Mouse (Mus musculus) ovary, adult 18-20 months (tissue): ENCODE measurements around the gene Znhit3.

ENCODE experiments used
- DNase-seq: peaks from one replicate; pipeline ENCODE4 v3.0.0; 2022; ENCODE audit warnings: low spot score, mixed read lengths

Gene Znhit3

DNA sequence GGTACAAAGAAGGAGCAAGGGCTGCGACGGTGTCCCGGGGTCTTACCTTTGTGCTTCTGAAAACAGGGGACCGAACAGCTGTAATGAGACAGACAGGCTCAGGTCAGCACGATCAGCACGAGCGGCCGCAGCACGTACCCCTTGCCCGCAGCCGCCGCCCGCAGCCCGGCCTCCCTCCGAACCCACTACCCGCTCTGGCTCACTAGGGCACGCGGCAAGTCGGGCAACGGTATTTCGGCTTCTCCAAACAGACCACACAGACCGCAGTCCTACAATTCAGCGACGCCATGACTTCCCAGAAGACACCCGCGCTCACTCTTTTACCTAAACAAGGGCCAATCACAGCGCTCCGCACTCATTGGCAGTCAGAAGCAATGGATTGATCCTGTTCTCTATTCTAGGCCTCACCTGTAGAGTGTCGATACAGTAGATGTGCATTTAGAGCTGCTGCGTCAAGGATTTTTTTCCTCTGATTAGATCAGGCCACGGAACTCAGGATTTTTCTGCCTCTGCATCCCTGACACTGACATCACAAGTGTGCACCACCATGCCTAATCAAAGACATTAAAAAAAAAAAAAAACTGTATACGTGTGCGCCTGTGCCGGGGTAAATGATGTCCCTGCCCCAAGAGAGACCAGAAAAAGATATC lies at the start of gene Znhit3:
Gene Znhit3, minus strand, starts transcription at position 314 of the 650 bp plus-strand sequence.
- peak; percentile 74 for DNase-seq

DNA sequence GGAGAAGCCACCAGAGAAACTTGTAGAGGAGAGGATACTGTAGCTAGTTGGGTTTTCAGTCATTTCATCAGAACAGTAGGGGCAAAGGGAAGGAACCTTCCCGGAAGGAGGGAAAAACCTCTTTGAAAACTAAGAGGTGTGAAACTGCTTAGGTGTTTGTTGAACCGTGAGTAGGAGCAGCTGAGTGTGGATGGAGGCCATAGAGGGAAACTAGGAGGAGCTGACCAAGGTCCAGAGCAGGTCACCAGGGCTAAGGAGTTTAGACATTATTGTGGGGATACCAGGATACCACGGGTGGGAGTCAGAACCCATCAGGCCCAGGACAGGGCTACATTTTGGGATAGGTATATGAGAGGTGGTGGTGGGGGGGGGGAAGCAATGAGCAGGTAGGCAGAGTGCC lies 47.4 kb upstream of the Znhit3 start:
- DNase-seq, result no peak

DNA sequence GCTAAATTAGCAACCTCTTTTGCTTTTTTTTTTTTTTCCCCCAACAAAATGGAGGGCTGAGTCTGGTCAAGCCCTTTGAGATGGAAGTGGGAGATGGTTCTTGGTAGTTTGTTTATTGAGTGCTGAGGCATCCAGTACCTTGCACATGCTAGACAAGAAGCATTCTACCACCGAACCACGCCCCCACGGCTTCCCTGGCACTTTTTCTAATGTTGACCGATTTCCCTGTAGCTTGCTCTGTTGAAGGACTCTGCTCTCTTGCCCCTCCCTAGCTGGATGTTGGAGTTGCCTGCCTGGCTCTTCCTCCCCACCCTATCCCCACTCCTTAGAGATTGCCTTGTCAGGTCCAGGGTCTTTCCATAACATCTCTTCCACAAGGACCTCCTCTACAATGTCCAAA lies 46.4 kb upstream of the Znhit3 start:
- DNase-seq, result no peak

DNA sequence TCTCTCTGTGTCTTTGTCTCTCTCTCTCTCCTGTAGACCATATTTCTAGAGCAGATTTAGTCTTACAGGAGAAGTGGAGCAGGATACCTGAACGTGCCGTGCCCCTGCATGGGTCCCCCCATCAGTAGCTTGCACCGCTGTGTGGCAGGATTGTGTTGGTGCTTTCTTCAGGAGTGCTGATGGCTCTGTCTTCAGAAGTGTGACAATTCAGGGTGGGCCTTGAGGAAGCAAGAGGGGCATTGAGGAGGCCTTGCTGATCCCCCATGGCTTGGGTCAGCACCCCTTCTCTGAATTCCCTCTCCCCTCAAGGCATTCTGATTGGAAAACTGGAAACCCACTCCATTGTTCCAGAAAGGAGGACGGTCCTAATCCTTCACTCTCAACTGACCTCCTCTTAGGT lies 45.4 kb upstream of the Znhit3 start:
- no peak for DNase-seq

DNA sequence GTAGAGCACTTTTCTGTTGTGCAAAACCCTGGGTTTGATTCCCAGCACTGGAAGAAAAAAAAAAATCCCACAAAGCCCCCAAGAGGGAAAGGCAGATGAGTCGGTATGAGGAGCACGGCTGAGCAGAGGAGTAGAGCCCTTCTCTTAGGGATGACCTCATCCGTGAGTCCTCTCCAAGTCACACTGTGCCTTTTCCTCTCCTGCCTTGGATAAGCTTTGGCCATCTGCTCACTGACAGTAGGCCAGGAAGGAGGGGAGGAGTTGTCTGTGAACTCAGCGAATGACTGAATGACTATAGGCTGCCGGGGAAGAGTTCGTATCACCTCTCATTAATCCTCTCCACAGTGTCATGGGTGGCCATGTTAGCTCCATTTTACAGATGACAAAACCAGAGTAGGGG lies 44.6 kb upstream of the Znhit3 start:
- no peak for DNase-seq

DNA sequence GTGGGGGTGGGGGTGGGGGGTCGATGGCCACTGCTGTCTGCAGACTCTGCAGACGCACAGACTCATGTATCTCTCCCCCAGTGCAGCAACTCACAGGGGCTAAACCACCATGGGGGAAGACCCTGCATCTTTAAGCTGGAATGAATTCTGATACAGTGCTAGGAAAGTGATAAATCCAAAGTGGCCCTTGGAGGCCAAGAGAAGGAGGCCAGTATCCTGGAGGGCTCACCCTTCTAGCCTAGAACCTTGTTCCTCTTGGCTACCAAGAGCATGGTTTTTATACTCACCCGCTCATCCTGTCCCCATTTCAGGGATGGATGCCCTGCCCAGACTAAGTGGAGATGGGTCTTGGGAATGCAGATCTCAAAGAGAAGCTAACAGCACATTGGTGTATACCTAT lies 44.1 kb upstream of the Znhit3 start:
- no peak for DNase-seq

DNA sequence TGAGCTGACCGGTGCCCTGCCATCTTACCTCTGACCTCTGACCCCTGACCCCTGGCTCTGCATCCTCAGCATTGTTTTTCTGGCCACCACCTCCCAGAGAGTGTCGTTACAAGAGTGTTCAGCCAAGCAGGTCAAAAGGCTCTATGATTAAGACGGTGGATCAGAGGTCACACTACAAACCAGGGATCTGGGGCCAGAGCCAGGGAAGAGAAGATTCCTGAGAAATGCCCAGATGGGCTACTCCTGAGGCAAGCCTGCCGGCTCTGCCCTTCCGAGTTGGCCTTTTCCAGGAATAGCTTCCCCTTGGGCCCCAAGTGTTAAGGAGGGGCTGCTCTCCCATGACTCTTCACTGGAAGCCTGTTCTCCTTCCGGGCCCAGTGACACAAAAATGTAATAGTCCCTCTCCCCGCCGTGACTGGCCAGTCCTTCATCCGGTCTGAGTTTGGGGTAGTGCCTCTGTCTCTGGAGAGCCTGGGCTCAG lies 43.6 kb upstream of the Znhit3 start:
- DNase-seq, result no peak

DNA sequence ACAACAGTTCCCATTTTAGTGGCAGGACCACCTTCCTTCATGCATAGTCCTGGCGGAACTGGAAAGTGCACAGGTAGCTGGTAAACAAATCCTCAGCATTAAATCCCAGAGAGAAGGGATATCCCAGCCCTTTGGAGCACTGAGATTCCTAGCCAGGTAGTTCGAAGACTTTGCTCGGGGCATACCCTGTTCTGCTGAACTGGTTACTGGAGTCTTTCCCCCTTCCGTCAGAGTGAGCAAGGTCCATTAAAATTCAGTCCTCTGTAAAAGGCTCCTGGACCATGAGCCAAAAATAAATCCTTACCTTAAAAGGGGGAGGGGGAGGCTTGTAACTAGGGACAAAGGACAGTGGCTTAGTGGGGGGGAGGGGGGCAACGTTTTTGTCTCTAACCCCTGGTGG lies 43.0 kb upstream of the Znhit3 start:
- DNase-seq, result no peak

DNA sequence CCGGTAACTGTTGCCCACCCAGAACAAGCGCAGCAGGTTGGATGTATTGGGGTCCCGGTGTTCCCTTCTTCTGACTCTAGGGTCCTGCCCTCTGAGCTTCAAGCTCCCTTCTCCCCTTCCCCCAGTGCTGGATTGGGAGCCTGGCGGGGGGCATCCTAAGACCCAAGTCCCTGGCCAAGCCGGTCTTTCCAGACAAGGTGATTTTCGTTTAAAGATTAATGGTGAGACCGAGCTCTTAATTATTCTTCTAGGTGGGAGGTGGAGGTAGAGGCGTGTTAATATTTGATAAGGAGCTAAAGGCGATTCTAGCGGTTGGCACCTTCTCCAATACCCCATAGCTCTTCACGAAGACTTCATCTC lies 42.1 kb upstream of the Znhit3 start:
- no peak for DNase-seq

DNA sequence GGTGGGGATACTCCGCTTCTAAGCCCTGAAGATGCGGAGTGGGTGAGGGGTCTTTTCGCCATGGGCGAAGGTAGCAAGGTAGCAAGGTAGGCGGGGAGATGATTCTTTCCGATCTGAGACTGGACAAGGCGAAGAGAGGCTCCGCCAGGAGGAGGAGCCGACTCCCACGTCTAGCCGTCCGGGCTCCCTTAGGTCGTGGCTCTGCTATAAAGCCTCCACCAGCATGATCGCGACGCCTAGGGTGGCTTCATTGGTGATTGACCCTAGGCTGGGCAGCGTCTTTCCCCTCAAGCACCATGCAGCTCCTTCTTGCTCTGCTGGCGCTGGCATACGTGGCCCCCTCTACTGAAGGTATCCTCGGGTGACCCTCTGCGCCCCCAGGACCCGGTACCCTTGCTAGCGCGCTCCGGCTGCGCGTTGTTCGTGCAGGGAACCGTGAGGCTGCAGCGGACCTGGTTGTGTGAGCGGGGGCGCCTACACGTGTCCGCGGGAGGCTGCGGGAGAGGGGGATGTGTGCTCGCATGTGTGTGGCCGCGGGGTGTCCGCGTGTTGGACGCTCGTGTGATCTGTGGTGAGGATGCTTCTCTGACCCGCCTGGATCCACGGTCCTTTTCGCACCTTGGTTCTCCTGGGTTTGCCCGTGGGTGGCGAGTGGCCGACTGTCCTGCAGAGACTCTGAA lies 41.6 kb upstream of the Znhit3 start, which contains the start of gene Car4:
Gene Car4, plus strand, starts transcription at position 196 of the 680 bp plus-strand sequence.
- no peak for DNase-seq

DNA sequence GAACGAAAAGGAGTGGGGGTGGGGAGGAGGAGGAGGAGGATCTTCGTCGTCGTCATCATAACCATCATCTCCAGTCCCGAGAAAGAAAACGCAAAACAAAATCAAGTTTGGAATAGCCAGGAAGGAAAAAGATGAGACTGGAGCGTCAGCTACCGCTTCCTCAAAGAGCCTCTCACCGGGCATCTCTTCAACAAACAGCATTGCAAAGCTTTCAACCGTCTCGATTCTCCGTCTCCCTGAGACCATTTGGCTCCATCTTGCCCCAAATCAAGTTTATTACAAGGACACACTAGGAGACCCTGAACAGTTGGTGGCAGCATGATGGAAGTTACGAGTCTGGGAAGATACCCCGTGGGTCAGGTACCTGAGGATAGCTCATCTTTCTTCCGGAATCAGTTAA lies 41.0 kb upstream of the Znhit3 start:
- DNase-seq, result no peak

DNA sequence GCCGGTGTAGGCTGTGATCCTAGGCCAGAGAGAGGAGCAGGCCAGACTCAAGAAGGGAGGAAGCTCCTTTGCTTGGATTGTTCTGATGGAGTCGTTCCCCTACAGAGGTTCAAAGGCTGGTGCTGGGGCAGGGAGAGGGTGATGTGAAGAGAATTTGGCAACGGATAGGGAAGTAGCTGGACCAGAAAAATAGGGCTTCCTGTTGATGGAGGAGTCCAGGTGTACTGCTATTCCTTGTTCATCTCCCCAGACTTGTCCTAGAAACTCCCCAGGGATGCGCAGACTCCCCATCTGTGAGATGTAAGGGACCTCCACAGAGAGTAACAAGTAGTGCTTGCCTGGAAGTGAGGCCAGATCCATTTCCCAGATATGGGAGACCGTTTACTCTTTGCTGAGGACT lies 40.2 kb upstream of the Znhit3 start:
- no peak for DNase-seq

DNA sequence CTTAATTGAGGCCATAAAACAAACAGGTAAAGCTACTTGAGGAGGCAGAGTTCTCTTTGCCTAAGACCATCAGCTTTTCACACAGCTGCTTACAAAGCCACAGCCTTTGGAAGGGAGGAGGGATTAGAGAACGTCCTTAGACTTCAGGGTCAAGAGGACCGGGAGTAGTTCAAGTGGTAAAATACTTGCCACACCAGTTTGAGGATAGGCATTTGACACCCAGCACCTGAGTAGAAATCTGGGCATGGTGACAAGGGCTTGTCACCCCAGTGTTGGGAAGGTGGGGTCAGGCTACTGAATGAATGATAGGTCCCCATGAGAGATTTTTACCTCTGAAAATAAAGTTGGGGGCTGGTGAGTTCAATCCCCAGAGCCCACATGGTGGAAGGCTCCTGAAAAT lies 36.4 kb upstream of the Znhit3 start:
- no peak for DNase-seq

DNA sequence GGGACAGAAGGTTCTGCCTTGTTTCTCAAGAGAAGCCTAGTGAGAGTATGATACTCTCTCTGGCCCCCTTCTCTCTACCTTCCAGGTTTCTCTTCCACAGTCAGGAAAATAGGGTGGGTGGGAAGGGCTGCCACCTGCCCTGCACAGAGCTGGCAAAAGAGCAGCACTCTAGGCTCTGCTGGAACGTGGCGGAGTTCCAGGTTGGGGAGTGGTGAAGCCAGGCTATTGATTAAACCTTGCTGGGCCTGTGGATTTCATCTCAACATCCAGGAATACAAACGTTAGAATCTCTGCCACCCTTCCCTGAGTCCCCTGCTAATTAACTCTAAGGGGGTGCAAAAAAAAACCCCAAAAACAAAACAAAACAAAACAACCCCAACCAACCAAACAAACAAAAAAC lies 32.4 kb upstream of the Znhit3 start:
- DNase-seq, result no peak

DNA sequence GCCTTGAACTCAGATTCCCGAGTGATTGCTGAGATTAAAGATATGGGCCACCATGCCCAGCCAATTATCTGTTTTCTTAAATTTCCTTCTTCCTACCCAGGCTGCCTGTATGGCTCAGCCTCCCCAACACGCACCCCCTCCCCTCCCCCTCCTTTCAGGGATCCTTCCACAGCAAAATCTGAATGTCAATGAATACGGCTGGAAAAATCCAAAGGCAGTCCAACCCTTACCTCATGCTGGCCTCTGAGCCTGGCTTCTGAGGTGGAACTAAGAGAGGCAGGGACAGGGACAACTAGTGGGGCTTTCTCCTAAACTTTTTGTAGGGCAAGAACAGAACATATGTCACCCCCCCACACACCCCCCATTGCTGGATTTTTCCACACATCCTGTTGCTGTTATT lies 31.9 kb upstream of the Znhit3 start:
- no peak for DNase-seq

DNA sequence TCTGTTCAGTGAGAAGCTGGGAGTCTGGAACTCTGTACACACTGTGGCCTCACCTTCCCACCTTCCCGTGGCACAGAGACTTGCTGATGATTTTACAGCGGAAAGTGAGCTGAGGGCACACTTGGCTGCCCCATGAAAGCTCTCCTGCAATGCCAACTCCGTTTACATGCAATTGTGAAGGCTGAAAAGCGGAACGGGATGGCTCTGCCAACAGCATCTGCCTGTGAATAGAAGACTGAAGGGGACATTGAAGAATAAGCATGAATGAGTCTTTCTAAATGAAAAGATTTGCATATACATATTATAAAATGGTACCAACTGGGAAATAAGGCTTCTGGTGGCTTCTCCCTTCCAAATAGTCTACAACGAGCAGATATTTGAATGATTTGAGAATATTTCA lies 31.0 kb upstream of the Znhit3 start:
- DNase-seq, result no peak

DNA sequence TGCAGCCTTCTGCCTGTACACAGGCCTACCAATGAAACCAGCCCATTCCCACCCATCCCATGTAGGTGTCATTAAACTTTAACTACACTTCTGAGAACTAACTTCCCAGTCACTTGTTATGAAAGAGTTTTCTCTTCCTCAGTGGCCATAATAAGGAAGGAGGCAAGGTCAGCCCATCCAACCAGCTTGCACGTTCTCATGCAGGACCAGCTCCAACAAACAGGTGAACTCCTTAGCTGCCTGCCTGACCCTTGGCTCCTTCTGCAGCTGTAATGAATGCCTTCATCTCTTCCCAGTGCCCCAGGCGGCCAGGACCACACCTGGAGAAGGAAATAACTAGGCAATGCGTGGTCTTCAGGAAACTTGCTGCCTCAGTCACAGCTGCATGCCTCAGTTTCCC lies 29.7 kb upstream of the Znhit3 start:
- no peak for DNase-seq

DNA sequence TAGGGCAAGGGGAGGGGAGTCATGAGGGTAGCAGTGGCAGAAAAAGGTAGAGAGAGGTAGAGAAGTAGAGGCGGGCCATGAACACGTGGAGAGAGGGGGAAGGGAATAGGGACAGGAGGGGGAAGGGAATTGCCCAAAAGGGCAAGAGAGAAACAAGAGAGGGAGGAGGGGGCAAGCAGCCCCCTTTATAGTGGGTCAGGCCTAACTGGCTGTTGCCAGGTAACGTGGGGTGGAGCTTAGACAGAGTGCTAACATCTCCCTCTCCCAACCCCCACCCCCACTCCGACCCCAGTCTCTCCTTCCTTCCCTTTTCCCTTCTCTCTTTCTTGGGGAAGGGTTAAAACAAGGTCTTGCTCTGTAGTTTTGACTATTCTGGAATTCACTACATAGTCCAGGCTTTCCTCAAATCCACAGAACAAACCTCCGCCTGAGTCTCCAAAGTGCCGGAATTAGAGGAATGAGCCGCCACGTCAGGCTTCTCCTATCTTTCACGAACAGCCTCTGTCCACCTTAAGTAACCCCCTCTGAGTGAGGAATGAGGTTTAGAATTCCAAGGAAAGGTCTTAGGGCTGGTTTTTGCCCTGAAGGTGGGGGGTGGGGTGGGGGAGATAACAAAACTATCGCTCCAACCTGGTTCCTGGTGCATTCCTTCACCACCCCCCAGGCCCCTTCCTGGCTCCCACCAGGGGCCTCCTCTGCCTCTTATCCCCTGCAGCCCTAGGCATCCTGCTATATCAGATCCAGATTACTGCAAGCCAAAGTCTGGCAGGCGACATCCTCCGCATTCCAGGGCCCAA lies 28.7 kb upstream of the Znhit3 start:
- DNase-seq, result no peak

DNA sequence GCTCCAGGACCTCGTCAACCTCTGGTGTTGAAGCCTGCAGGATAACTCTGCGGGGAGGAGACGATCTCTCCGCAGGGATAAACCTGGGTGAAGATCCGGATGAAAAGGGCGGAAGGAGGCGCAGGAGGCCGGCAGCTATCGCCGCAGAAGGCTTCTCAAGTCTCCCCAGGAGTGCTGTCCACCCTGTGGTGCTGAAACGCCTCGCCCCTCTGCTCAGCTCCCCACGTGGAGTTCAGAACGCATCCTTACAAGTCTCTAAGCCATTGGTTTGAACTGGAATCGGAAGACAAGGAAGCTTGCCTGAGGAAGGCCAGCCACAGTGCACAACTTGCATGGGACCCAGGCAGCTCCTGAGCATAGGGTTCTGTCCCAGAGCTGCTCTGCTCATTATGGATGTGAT lies 27.8 kb upstream of the Znhit3 start:
- peak; percentile 31 for DNase-seq

DNA sequence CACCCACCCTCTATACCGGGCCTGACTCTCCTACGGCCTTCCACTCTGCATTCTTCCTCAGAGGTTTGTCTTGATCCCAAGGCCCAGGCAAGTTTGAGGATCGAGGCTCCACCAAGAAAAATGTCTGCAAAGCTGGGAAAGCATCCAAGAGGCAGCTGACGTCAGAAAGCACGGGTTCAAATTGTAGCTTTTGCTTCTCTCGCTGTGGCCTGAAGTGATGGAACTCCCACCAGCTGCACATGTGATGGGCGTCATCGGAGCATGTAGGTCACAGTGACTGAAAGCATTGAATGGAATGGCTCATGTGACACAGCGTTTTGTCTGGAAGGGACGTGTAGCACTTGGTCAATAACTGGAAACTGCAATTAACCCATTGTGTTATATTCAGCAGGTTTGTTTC lies 24.0 kb upstream of the Znhit3 start:
- no peak for DNase-seq

DNA sequence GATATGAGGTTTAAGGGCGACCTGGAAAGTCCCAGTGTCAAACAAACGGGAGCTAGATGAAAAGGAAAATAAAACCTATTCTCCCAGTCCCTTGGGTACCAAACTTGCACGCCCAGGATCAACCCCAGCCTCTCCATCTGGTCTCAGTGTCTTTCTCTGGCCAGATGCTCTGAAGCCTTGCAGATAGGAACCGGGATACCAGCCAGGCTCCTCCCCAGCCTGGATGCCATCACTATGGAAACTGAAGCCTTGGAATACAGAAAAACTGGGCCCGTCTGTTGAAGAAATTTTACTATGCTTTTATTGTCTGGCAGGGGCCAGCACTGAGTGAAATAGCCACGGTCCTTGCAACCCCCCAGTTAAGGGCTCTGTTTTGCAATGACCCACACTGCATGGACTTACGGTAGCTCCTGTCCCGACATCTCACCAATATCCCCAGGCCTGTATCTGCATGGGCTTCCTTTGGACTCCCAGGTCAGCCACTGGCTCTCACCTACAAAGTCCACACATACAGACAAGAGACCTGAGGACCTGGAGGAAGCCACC lies 23.4 kb upstream of the Znhit3 start:
- no peak for DNase-seq

DNA sequence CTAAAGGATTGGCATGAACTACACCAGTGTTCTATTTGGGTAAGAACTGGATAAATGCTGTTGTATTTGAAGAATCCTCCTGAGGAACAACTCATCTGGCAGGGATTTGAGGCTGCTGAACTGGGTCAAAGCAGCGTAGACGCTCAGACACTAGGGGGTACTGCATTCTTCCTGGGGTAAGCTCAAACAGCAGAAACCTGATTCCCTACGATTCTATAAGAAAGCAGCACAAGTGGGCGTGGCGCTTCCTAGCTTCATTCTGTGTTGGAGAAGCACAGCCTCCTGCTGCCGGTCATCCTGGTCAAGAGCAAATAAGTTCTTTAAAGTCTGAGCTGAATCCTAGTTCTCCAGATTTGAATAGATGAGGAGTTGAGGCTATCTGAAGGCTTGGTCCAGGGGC lies 16.1 kb upstream of the Znhit3 start:
- DNase-seq, result no peak

DNA sequence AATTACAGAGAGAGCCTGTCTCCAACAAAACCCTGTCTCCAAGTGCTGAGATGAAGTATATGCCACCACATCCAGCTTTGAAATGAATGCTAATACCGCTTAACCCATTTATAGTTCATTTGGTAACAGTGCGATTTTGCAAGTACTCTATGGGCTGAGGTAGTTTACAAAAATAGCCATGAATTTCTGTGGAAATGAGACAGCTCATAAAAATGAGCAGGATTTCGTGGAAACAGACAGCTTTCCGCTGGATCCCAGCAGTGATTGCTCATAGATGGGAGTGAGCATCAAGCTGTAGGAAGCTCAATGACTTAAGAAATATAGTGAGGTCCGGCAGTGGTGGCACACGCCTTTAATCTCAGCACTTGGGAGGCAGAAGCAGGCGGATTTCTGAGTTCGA lies 4.8 kb upstream of the Znhit3 start:
- no peak for DNase-seq
